Mouse (Mus musculus): ENCODE measurements at regions not wholly inside any gene's neighbourhood (a gene's known extent, or its start where the extent isn't known, plus 50 kb on each side); places are given as distances from the start of the nearest gene placed in this dataset.

DNA sequence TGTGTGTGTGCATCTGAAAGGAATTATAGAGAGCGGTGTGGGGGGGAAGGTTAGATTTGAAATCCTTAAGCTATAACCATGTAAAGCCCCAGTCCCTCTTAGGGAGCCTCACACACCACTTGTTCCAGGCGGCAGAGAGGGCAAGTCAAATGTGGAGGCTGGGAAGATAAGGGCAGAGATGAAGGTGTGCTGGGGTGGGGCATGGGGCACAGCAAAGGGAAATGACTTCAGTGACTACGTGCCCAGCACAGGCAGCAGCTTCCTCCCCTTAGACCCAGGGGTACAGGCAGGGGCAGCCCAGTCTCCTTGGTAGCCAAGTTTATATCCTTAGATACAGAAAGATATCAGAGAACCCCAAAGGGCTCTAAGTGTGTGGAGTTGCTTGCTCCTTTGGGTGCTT, 161.8 kb upstream of the 4930535I16Rik start:
- TF ChIP-seq CTCF (IDR thresholded peaks at IDR 0.05; ENCODE audit: low read depth) (no peak), EP300 (IDR thresholded peaks at IDR 0.05; ENCODE audit: low read depth) (no peak)

All from liver, postnatal 0 days (tissue).